Mouse (Mus musculus) stomach, postnatal 0 days (tissue): ENCODE results near the gene Ccdc88b. TPM values are rescaled to one million over a fixed set of nuclear protein-coding genes. Genes with fewer than 3 reads are reported as not detected.

Experiments used
- ATAC-seq: fragments of 200-750 bp; cut with Nextera tagmentation; 2 replicates; pipeline ENCODE4 v1.8.0; 2017; ENCODE audit not compliant: low FRiP score, low TSS enrichment
- DNase-seq: peaks from one replicate; pipeline ENCODE4 v3.0.0-alpha.2; 2016; ENCODE audit warnings: low spot score
- H3K27ac ChIP-seq: fragments of 300-500 bp; sonication (generic); replicated peaks from 2 replicates; pipeline ENCODE4 v1.5.1; 2014; ENCODE audit warnings: mild to moderate bottlenecking, control low read depth
- H3K27me3 ChIP-seq: fragments of 300-500 bp; sonication (generic); 2 replicates; pipeline ENCODE4 v1.6.1; 2014; ENCODE audit warnings: low read length; ENCODE audit not compliant: control insufficient read depth, insufficient read depth
- H3K36me3 ChIP-seq: fragments of 300-500 bp; sonication (generic); 2 replicates; pipeline ENCODE4 v1.6.1; 2014; ENCODE audit warnings: low read length, mixed read lengths; ENCODE audit not compliant: control insufficient read depth, insufficient read depth
- H3K4me1 ChIP-seq: fragments of 300-500 bp; sonication (generic); replicated peaks from 2 replicates; pipeline ENCODE4 v1.6.1; 2014; ENCODE audit warnings: antibody characterized with exemption; ENCODE audit not compliant: control insufficient read depth, insufficient read depth
- H3K4me2 ChIP-seq: fragments of 300-500 bp; sonication (generic); replicated peaks from 2 replicates; pipeline ENCODE4 v1.6.1; 2014; ENCODE audit warnings: low read depth, mild to moderate bottlenecking, control low read depth, moderate library complexity
- H3K4me3 ChIP-seq: fragments of 300-500 bp; sonication (generic); 2 replicates; pipeline ENCODE4 v1.5.1; 2014; ENCODE audit warnings: low read depth, low read length, control low read depth
- H3K9ac ChIP-seq: fragments of 300-500 bp; sonication (generic); 2 replicates; pipeline ENCODE4 v1.6.1; 2014; ENCODE audit warnings: mild to moderate bottlenecking, low read length, control low read depth, mixed read lengths
- H3K9me3 ChIP-seq: fragments of 300-500 bp; sonication (generic); 2 replicates; pipeline ENCODE4 v1.6.1; 2016; ENCODE audit warnings: low read length; ENCODE audit not compliant: control insufficient read depth
- CTCF ChIP-seq: IDR thresholded peaks from 2 replicates; pipeline ENCODE4 v1.5.1; 2016; ENCODE audit warnings: antibody characterized with exemption, low read depth, mild to moderate bottlenecking, moderate library complexity
- EP300 ChIP-seq: optimal IDR thresholded peaks from 2 replicates; pipeline ENCODE3; 2016; ENCODE audit warnings: antibody characterized with exemption
- WGBS: fragments of 180-500 bp; shearing (Covaris S2); extraction: QIAGEN DNeasy Blood & Tissue Kit; methylation state at CpG from one replicate; pipeline ENCODE4 v1.1.7; 2014; 5-methylcytosine and 5-hydroxymethylcytosine counted together
- polyA plus RNA-seq: library from polyadenylated mRNA; unstranded; fragments of >200 nt; fragmentation: Nextera tagmentation; extraction: Ambion mirVana; gene quantifications from 2 replicates; pipeline ENCODE4 v1.2.1, GENCODE M21; 2015

Ccdc88b gene
- polyA plus RNA-seq, 1 experiment from 2014 or later = 0.34 TPM

GRCm38 (mm10) chr19:6829870-6830555 lies 28.0 kb downstream of the Ccdc88b start:
- 0 out of 2 replicates have a peak, but pooled peaks have one; percentile 18 for ATAC-seq

DNA sequence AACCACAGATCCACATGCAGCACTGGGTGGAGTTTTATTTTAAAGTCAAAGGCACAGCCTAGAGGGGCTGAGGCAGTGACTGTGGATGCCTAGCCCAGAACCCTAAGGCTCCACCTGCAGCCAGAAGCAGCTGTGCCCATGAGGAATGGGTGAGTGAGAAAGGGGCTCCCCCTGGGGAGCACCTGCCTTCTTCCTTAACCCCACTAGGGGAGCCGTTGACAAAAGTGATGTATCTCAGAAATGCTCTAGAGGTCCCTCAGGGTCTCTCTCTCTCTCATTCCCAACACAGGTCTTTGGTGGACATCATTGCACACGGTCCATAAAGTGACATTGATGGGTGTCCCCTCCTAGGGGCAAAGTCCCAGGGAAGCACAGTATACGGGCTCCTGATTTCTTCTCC lies 28.9 kb downstream of the Ccdc88b start:
- ATAC-seq (no peak), DNase-seq (no peak)
- Histone ChIP-seq H3K4me2 (no peak overlapping the region), H3K4me1 (no peaks in the 10 kb centered on the region), H3K9ac (no peak overlapping the region), H3K27me3 (no peaks in the 10 kb centered on the region), H3K27ac (no peak overlapping the region), H3K9me3 (no peaks in the 10 kb centered on the region), H3K36me3 (peaks cover 38% of the 10 kb centered on the region), H3K4me3 (no peak overlapping the region)
- TF ChIP-seq EP300 = no peak
- TF ChIP-seq CTCF = peak; percentile 39; the same call in 1 of the 2 replicates
- 50% methylated on average over 3 of the region's 3 CpGs for WGBS

More at GRCm38 (mm10) chr19:6829870-6830555, 28.0 kb downstream of the Ccdc88b start:
- Histone ChIP-seq H3K27ac (no peak overlapping the region), H3K4me2 (0 out of 2 replicates have a peak overlapping the region, but pooled peaks have one; percentile 5), H3K9me3 (no peaks in the 10 kb centered on the region), H3K9ac (no peak overlapping the region), H3K4me3 (no peak overlapping the region), H3K36me3 (peaks cover 43% of the 10 kb centered on the region), H3K27me3 (no peaks in the 10 kb centered on the region), H3K4me1 (no peaks in the 10 kb centered on the region)
- no peak for TF ChIP-seq CTCF
- no peak for TF ChIP-seq EP300
- DNase-seq = no peak
- 47% methylated on average over 46 of the region's 48 CpGs for WGBS

DNA sequence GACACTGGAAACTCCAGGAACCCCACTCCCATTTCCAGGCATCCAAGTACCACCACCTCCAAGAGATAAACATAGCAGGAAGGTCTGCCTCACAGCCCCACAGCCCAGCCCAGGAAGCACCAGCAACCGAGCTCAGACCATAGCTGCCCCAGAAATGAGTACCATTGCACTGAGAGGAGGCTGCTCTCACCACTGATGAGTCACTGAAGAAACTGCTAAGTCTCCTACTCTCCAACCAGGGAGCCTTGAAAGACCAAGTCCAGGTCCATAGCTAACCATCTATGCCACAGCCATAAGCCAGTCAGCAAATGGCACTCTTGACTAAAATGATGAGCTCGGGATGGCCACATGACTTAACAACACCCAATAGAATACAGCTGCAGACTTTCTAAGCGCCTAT lies 31.4 kb downstream of the Ccdc88b start:
- DNase-seq (no peak), ATAC-seq (no peak)
- H3K36me3 ChIP-seq = peaks cover 25% of the 10 kb centered on the region
- H3K4me1 ChIP-seq = no peaks in the 10 kb centered on the region
- H3K4me3 ChIP-seq = no peak overlapping the region
- no peak overlapping the region for H3K27ac ChIP-seq
- no peak overlapping the region for H3K4me2 ChIP-seq
- no peak overlapping the region for H3K9ac ChIP-seq
- no peaks in the 10 kb centered on the region for H3K27me3 ChIP-seq
- H3K9me3 ChIP-seq = no peaks in the 10 kb centered on the region
- WGBS = 82% methylated on average over 3 of the region's 3 CpGs
- TF ChIP-seq CTCF (no peak), EP300 (no peak)

DNA sequence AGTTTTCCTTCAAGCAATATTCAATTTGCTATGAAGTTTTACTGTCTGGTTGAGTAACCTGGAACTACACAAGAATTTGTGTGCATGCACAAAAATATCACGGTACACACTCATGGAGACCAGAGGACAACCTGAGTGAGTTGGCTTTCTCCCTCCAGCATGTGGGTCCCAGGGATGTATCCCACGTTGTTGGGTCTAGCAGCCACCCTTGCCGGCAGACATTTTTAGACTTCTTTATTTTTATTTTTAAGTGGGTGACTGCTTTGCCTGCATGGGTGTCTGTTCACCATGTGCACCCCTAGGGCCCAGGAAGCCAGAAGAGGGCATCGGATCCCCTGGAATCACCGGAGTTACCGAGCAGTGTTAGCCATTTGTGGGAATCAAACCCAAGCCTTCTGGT lies 32.6 kb downstream of the Ccdc88b start:
- Histone ChIP-seq H3K36me3 (peaks cover 15% of the 10 kb centered on the region), H3K4me2 (no peak overlapping the region), H3K4me3 (no peak overlapping the region), H3K4me1 (no peaks in the 10 kb centered on the region), H3K9ac (no peak overlapping the region), H3K27ac (no peak overlapping the region), H3K27me3 (no peaks in the 10 kb centered on the region), H3K9me3 (no peaks in the 10 kb centered on the region)
- ATAC-seq (no peak), DNase-seq (no peak)
- no peak for TF ChIP-seq CTCF
- TF ChIP-seq EP300 = no peak
- 85% methylated on average over 6 of the region's 6 CpGs for WGBS

DNA sequence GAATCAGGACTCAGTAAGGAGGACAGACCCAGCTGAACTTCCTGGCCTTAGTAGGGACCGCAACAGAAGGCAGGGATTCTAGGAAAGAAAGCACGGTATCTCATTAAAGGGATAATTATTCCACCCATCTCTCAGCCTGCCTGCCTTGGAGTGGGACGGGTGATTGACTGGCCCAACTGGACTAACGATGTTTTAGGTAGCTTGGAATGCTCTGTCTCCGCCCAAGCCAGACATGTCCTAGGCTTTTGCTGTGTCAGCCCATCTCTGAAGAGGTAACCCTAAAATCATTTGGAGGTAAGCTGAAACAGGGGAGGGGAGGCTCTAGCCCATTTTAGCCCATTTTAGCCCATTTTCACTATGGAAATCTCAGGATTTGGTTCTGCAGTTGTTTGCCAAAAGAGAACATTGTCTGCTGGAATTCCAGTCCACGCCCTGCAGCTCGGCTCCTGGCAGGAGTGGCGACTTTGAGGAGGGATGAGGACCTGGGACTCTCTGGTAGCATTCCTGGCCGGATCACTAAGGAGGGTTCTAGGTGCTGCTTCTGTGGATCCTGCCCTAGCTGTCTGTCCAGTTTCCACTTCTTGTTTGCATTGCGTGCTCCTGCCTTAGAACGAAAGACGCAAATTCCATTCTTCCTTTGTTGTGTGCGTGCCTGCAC lies 37.3 kb downstream of the Ccdc88b start:
- 68% methylated on average over 13 of the region's 13 CpGs for WGBS
- H3K4me3 ChIP-seq = no peak overlapping the region
- H3K36me3 ChIP-seq = no peaks in the 10 kb centered on the region
- H3K9me3 ChIP-seq = no peaks in the 10 kb centered on the region
- H3K27ac ChIP-seq = peak overlapping the region; percentile 45; the same call in 1 of the 2 replicates
- no peak overlapping the region for H3K4me2 ChIP-seq
- no peak overlapping the region for H3K9ac ChIP-seq
- no peaks in the 10 kb centered on the region for H3K27me3 ChIP-seq
- H3K4me1 ChIP-seq = no peaks in the 10 kb centered on the region
- TF ChIP-seq EP300 (peak; percentile 45), CTCF (no peak)
- ATAC-seq (no peak), DNase-seq (no peak)
